Mouse (Mus musculus): Measurements from ENCODE around the gene Plxna4.
A peak's percentile ranks its signal among the peaks of the same experiment; 100 is the strongest.

Gene Plxna4

DNA sequence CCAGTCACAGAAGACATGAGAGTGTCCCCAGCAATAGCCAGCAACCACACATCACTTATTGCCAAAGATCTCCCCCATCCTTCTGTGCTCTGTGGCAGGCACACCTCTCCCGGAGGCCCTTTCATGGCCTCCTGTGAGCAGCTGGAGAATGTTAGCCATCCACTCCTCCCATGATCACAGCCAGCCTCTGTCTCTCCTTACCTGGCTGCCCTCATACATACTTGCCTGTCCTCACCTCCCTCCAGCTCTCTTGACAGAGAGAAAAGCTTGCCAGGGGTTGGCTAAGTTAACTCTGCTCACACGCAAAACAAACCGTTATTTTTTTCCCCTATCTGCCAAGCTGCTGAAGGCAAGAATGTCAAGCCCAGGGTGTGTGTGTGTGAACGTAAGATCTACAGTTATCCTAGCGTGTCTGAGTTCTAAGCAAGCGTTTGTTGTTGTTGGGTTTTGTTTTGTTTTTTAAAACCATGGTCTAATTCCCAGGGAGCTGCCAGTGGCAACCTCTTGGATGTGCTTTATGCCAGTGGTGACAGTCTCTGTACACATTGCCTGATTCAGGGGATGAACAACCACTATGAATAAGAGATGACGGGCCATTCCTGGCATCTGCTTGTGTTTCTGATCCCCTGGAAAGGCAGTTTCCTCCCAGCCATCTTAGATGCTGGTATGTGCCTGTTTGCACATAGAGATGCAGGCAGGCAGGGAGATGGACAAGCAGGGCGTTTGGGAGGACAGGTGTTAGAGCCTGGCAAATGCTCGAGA lies 257.8 kb downstream of the Plxna4 start:
- DNase-seq, result no peak

DNA sequence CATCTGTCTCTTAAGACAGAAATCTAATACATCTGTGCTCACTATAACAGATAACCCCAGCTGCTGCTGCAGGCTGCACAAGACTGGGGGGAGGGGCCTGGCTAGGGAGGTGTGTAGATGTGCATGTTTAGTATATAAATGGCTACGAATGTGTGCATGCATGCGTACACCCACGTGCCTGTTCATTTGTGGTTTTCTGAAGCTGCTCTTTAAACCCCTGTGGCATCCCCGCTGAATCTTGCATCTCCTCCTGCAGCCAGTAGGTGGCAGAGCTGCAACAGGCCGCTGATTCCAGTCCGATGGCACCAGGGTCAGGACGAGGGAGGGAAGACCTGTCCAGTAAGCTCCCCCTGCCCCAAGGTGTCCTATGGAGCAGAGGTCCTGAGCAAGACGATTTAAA lies 260.0 kb downstream of the Plxna4 start:
- DNase-seq, result peak; percentile 71 to 82

DNA sequence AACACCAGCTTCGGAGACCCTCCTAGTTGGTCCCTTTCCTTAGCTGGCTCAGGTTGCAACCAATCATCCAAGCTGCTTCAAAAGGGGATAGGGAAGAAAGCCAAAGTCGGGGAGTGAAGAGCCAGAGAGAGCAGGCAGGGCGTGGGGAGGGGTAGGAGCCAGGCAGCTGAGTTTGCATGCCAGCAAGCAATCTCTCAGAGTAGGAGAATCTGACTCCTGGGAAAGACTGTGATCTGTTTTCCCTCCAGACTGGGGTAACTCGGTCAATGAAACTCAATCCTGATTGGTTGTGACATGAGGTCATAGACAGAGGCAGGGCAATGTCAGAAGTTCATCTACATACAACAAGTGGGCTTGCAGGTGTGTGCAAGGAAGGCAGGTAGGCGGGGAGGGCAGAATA lies 260.8 kb downstream of the Plxna4 start:
- no peak for DNase-seq

DNA sequence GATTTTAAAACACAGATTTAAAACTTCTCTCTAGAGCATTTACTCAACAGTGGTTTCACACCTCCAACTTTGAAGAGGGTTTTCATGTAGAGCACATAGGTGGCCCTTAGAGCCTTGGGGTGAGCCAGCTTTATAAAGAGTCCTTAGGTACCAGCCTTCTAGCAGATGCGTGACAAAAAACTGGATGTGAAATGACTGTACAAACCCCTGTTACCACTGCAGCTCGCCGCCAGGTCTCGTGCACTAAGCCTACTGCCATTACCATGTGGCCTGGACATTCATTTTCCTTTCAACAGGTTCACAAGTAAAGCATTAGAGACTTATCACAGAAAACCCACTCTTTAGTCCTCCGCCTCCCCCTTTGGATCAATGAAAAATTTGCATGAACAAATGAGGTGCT lies 261.6 kb downstream of the Plxna4 start:
- DNase-seq, result no peak

DNA sequence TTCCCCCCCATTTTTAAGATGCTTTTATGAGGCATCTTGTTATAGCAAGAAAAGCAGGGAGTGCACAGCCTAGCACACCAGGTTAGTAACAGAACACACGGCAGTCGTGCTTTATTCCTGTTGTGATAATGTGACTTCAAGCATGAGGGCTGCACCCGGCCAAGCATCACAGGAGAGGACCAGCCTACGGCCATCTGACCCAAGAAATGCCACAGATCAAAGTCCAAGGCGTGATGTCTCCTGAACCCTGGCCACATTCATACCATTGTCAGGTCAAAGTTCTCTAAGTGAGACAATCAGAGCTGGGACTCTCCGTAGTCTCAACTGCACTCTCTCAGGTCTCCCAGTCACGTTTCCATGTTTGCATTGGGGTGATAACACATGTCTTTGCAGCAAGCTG lies 262.1 kb downstream of the Plxna4 start:
- no peak for DNase-seq

DNA sequence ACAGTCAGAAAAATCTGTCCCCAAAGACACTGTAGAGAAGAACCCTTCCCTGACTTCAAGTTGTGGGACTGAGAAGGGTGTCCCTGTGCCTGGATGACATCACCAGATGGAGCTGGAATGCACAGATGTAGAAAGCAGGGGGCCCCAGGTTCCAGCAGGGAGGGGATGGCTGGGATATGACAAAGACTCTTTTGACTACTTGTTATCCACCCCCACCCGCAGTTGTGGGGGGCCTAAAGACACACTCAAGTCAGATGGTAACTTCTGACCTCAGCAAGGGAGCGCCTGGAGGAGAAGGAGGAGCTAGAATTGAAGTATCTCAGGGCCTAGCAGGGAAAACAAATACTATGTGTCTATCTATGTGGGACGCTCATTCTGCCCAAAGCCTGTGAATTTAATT lies 266.8 kb downstream of the Plxna4 start:
- no peak for DNase-seq

DNA sequence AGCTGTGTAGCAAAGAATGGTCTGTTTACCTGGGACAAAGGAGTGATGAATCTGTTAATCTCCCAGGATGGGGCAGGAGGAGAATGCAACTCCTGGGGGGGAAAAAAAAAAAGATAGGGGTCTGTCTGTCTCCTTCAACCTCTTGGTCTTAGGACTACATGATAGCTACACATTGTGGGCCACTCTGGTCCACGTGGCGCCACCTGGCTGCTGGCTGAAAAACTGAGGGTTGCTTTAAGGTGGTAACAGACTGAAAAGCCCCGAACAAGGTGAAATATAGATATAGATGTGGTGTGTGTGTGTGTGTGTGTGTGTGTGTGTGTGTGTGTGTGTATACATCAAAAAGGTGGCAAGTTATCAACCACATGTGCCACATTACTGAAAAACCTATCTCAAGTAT lies 267.7 kb downstream of the Plxna4 start:
- peak in 1 of 2 experiments; percentile 20 for DNase-seq

DNA sequence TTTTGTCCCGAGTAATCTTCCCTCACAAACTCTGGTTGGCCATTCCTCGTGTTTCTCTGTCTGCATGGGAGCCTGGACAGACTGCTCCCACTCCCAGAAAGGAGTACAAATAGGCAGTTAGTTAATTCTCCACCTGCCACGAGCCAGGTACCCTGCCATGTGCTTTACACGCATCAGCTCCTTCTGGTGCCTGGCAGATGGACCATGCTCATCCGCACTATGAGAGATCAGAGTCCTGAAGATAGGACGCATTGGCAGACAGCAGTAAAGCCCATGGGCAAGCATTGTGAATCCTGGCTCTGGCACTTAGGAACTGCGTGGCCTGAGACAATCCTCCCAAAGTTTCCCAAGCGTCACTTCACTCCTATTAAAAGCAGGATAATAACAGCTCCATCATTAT lies 270.5 kb downstream of the Plxna4 start:
- no peak for DNase-seq

DNA sequence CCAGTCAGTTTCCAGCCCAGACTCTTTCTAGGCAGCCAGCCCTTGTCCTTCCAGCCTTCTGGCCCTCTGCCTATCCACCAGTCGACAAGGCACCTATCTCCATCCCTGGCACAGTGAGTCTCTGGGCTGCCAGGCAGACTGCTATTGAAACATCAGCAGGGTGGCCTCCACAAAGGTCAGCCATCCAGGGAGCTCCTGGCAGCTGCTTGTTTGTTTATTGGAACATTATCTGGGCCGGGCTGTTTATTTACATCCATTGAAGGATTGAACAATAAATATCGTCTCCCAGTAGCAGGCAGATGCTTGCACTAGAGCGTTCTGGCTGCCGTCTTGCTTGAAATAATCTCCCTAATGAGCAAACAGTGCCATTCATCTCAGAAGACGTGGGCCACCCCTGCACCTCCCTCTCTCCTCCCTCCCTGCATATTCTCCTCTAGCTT lies 273.0 kb downstream of the Plxna4 start:
- DNase-seq, result peak in 1 of 2 experiments; percentile 41

DNA sequence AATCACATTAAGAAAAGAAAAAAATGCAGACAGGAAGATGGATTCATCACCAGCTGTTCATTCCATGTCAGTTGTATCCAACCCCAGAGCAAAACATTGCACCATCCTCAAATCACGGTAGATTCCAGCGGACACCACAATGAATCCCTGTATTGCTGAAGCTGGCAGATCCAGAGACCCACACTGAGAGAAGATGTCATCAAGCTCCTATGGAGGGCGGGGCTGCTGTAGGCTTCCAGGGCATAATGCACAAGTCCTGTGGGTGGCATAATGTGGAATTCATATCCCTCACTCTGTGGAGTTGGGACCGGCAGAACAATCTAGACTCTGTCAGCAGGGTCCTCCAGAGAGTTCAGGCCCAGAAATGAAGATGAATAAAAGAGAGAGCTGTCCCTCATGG lies 278.8 kb downstream of the Plxna4 start:
- DNase-seq, result no peak

DNA sequence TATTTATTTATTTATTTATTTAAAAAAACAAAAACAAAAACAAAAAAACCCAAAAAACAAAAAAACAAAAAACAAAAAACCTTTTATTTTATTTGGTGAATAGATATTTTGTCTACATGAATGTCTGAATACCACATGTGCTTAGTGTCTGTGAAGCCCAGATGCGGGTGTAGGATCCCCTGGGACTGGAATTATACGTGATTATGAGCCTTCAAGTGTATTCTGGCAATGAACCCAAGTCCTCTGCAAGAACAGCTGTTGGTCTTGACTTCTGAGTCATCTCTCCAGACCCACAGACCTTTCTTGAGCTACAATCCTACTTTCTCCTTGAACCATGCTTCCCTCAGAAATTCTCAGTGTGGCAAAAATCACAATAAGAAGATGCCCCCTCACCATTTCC lies 287.4 kb downstream of the Plxna4 start:
- DNase-seq, result no peak

DNA sequence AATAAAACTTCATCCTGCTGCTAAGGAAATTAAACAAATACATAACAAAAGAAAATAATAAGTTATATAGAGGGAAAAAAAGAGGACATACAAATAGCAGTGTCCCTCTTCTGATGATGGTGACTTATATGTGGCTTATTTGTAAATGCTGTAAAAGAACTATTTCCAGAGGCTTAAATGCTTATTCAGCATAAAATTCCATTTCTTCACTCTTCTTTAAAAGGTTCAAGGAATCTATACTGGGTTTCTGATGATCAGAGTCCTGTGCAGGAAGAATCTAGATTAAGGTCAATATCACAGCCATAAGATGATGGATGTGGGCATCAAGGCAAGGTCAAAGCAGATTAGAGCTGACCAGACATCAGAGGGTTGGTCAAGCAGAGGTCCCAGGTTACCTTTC lies 306.5 kb downstream of the Plxna4 start:
- no peak for DNase-seq

DNA sequence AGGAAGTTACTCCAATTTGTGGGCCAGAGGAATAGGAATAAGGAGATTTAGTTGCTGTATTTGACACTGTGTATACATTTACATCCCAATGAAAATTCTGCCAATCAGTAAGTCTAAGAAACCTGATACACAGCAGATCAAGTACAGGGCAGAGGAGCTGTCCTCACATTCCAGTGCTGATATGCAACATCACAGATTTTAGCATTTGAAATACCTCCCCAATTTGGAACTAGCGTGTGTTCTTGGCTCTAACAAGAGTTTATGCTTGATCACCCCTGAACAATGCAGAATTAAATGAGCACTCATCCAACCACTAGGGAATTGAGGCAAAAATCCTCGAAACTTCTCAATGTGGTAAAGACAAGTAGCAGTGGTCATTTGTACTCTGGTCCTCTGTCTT lies 307.3 kb downstream of the Plxna4 start:
- no peak for DNase-seq

DNA sequence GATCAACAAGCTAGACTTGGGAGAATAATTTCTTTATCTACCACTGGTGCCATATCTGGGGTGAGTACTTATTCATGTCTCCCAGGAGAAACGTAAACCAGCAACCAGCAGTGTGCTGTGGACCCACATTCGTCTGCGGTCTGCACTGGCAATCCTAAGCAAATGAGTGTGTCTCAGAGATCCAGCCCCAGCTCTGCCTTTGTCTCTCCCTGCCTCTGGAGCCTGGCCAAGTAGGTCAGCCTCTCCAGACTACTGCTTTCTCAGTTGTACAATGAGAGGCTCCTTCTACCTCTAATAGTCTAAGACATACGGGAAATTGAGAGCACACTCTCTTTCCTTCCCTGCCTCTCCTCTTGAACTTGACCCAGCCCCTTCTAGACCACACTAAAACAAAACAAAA lies 316.5 kb downstream of the Plxna4 start:
- peak; percentile 34 to 47 for DNase-seq

DNA sequence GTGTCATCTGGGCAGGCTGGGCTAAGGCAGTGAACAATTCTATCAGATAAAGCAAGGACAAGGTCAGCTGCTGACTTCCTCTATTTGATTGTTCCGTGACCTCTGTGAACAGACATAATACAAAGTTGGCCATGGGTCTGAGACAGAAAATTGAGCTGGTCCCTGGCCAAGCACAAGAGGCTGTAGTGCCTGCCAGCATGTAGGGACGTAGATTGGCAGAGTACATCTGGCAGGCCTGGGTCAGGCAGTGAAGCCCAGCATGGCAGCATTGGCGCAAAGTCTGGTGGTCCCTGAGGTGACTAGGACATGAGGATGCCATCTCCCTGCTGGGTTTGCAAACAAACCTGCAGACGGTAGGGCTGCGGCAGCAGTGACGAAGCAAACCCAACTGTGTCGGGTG lies 321.9 kb downstream of the Plxna4 start:
- peak; percentile 22 to 32 for DNase-seq

DNA sequence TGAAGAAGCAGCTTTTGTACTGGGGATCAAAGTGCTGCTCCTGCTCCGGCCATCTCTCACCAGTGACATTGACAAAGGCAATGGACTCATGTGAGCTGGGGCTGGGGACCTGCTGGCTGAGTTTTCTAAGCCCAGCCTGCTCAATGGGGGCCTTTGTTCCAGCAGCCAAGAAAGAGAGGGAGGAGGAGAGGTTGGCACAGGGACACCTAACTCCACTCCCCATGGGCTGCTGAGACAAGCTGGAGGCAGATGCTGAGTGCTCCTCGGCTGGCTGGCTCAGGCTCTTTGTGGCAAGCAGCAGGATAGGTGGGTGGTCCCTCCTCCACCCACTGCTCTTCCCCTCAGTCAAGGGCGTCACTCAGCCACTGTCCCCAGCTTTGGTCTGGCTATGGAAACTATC lies 326.7 kb downstream of the Plxna4 start:
- DNase-seq, result no peak

DNA sequence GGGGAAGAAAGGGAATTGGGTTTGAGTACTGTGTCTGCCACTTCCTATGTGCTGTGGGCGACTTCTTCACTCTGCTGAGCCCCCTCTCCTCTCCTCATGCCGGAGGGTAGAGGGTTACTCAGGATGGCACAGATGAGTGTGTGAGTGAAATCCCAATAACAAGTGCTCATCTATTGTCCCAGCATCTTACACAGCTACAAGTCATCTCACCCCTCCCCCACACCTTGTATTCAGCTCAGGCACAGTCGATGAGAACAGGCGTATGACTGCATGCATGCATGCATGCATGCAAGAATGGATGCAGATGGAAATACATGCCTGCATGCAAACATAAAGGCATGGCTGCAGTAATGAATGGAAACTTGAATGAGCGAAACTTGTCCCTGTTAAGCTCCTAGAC lies 327.7 kb downstream of the Plxna4 start:
- no peak for DNase-seq

DNA sequence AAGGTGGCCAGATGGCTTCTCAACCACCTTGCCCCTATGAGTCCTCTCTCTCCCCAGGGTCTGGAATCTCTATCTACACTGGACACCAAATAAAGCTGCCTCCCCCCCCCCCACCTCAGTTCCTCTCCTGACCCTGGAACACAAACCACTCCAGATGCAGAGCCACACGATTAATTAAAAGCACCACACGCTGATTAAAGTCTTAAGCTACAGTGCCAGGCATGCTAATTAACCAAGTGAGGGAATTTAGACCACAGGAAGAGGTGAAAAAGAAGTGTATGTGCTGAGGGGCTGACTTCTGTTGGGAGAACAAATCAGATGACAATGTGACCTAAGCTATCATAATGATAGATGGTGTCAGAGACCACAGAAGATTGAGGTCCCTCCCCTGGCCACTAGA lies 332.8 kb downstream of the Plxna4 start:
- no peak for DNase-seq

DNA sequence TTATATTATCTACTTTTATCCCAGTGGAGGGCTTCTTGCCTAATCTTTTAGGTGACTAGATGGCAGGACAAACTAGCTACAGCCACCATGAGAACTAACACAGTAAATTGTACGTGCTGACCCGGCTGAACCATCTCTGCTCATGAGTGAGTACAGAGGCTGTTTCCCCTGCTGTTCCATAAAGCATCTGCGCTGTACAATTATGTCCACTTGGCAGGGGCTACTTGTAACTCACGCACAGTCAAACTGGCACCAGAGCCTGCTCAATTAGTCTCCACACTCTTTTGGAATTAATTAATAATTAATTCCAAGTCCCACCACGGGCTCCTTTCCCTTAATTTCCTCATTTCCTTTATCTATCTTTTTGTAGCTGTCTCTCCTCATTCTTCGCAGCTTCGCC lies 335.8 kb downstream of the Plxna4 start:
- DNase-seq, result no peak

DNA sequence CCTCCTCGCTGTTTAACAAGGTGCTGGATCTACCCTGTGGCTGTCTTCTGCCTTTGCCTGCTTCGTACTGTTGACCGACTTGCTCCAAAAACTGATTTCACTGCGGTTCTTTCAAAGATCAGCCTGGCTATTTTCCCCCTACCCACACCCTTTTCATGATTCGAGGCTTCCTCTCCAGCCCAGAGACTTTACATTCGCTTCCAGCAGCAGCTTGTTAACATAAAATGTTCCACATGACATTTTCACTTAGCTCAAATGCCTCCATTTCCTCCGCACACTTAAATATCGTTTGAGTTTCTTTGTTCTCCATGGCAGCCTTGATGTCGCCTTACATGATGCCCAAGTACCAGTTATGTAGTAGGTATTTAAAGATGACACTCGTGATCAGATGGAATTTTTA lies 336.3 kb downstream of the Plxna4 start:
- no peak for DNase-seq

DNA sequence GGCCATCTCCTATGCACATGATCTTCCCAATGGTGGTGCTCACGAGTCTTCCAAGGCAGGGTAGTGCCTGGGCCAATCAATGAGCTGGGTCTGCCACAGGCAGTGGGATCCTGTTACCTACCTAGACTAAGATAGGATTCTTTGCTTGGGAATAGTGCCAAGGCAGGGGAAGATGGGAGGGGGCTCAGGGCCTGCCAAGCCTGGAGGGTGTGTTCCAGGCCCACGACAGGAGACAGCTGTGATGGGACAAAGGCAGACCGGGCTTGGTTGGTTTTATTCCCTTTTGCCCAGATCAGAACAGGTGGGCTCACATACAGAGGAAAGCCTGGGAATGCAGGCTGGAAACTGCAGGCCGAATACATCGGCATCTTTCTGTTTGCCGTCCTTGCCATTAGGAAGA lies 342.0 kb downstream of the Plxna4 start:
- DNase-seq, result no peak

DNA sequence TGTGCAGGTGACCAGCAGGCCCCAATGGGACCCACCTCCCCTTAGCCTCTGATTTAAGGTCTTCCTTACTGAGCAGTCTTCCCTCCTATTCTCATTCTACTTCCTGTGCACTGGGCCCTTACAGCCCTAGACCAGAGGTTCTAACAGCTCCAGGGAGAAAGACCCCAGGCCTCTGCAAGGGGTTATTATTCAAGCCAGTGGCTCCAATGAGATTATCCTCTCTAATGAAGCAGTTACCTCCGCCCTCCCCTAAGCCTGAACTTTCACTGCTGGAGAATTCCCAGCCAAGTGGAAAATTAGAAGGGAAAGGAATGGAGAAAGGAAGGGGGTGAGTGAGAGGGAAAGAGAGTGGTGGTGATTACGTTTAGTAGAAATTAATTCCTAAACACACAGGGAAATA lies 345.0 kb downstream of the Plxna4 start:
- no peak for DNase-seq

DNA sequence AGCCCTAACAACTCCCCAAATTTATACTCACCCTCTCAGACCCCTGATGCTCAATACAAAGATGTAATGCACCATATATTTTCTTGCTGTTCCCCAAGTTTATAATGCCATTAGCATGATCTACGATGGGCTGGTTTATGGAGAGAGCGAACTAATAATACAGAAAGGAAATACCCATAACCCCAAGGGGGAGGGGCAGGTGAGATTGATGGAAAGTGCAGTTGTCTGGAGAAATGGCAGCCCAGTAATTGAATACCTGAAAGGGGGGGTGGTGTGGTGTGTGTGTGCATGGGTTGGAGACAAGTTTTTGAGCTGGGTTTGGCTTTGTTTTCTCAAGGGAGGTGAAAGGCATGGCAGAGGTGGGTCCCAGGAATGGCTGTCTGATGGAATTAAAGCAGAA lies 356.6 kb downstream of the Plxna4 start:
- DNase-seq, result no peak

DNA sequence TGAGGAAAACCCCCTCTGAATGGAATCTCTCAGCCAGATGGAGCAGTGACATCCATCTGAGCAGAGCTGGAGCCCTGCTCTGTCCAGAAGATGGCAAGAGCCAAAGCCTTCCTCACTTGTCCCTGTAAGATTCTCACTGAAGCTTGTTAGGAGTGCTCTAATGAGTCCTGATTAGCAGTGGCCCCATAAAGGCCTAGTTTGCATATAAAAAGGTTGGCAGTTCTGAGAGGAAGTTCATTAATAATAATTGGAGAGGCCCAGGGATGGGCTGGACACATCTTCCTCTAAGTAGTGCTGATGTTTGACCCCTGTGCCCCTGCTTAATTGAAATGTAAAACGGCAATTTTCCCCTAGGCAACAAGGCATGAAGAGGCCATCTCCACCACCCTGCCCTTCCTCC lies 361.4 kb downstream of the Plxna4 start:
- DNase-seq, result no peak

DNA sequence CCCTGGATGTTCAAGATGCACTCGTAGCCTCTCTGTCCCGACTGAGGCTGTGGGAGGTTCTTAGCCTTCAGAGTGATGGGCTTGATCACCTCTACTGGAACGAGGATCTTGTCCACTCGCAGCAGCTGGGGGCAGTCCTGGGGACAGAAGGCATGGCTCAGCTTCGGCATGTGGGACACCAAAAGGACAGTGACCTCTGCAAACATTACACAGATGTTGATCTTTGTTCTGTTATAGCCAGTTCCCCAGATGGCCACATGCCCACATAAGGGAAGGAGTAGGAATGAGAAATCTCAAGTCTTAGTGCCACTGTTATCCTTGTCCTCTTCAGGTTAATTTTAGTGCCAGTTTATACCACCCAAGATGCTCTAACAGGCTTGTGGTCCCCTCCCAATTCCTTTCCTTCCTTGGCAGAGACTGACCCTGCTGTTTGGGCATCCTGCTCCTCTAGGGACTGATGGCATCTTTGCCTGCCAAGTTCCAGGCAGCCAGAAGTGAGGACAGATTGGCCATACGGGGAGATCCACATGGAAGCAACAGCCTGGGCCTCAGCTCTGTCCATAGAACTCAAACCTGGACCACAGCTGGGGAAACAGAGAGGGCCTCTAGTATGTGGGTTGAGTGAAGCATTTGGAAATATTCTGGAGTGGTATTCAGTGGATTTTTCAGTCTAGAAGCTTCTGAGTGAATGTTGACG lies 363.8 kb downstream of the Plxna4 start:
- DNase-seq, result no peak

Data from lung, postnatal 4 days (tissue).